Mouse (Mus musculus): ENCODE results near the gene Rxra.

Gene Rxra

DNA sequence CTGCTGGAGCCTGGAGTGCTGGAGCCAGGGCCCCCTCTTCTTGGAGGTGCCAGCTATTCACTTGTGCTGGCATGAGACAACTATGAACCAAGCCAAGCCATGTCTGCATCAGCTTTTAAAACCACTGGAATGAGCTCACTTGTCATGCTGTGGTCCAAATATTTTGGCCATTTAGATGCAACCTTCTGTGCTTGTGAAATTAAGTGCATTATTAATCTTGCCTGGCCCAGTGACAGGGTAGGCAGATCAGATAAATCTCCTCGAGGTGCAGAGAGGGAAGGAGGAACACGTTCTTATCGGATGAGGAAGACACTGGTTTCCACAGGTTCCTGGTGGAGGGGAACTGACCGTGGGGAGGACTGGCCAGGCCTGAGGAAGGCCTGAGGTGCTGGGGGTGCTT is 8.6 kb upstream of the Rxra start:
- in situ Hi-C loops (cut with MboI, MseI): no loop called here

DNA sequence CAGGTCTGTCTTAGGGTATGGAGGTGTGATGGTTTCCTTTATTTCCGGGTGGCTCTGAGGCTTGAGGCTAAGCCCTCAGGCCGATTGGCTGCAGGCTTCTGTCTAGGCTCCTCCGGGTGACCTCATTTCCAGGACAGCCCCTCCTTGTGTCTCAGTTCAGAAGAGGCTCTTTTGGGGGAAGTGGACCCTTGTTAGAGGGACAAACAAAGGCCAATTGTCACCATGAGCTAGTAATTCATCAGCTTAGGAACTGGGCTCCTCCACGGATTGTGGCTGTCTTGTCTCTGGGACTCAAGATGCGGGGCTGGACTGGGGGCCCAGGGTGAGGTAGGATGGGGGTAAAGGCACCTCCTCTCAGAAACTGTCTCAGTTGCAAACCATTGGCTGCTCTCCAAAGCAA is 5.5 kb upstream of the Rxra start:
- in situ Hi-C loops (cut with MboI, MseI): no loop called here

DNA sequence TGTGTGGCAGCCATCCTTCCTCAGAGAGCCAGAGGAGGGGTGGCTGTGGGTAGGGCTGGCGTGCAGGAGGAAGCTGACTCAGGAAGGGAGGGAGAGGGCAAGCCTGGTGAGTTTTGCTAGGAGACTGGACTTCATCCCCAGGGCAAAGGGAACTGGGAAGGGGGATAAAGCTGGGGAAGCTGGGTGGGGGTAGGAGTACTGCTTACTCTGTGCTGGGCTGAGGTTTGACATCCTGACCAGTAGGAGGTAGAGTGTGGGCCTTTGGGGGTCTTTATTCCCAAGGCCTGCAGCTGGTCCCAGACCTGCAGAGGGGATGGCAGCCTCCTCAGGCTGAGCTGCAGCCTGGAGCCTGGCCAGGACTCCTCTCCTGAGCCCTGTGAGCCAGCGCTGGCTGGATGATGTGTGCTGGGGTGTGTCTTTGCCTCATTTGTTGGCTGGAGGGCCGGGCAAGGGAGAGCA is 4.6 kb upstream of the Rxra start:
- in situ Hi-C loops (cut with MboI, MseI): no loop called here

DNA sequence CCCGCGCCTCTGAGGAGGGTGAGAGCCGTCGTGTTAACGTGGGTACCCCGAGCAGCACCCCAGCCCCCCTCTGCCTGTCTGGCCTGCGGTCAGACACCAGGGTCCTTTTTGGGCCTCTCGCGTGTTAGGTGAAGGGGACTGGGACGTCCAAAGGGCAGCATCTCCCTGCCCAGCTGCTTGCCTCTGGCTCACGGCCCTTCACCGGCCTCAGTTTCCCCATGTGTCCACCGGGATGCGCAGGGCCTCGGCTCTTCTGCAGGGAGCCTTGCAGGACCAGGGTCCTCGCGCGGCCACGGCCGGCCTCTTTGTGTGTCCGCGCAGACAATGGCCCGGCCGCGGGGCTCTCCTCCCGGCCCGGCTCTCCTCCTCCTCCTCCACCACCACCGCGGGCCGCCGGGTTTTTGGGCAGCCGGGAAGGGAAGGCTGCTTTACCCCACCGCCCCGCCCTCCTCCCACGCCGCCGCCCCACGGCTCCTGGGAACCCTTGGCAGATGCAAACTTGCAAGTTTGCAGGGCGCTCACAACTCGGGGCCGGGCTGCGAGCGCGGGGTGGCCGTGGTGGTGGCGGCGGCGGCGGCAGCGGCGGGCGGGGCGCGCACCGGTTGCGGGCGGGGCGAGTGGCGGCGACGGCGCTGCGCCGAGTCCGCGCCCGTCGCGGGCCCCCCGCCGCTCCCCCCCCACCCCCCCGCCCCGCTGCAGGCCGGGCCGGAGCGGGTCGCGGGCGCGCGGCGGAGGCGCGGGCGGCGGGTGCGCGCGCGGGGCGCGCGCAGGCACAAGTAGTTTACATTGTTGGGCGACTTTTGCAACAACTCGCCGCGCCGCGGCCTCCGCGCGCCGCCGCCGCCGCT is 462 bp downstream of the Rxra start:
- in situ Hi-C loops (cut with MboI, MseI): no loop called here

DNA sequence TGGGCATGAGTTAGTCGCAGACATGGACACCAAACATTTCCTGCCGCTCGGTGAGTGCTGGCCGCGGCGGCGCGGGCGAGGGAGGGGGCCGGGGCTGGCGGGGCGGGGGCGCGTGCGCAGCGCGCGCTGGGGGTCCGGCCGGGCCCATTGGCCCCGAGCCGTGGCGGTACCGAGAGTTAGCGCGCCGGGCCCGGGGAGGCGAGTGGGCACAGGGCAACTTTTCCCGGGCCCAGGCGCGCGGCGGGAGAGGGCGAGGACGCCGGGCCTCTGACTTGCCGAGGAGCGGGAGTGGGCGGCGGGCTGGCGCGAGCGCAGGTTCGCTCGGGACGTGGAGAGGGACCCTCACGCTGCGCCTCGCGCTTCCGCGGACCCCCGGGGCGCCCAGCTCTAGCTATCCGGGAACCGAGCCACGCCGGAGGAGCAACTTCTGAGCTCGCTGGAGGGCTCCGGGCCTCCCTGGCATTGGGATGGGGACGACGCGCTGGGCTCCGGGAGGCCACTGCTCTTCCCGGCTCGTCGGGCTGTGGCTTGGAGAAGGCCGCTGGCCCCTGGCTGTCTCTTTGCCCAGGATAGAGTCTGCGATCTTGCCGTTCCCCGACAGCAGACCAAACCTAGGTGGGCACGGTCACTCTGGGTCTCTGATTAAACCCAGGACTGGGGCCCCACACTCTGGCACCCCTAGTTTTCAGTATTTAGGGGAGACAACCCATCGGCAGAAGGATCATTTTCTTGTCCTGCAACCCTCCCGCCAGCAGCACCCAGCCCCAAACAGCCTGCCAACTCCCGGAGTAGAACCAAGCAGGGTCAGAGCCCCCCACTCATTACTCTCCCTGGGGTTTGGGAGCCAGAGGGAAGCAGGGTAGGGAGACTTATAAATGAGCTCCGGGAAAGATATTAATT is 1.4 kb downstream of the Rxra start:
- in situ Hi-C loops (cut with MboI, MseI): no loop called here

DNA sequence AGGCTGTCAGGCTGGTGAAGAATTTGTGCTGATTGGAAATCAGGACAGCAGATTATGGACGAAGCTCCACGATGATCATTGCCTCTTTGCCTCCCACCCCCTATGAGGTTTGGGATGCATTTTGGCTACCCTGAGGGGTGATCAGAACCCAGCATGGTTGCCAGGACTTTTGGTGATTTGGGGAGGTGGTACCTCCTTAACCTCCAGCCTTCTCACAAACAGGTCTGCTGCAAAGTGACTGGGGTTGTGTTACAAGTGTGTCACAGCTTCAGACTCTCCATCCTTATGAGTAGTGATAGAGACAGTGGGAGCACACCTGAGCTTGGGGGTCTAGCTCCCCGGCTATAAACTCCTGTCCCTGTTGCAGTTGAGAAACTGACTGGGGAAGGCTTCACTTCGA is 2.1 kb downstream of the Rxra start:
- in situ Hi-C loops (cut with MboI, MseI): no loop called here

DNA sequence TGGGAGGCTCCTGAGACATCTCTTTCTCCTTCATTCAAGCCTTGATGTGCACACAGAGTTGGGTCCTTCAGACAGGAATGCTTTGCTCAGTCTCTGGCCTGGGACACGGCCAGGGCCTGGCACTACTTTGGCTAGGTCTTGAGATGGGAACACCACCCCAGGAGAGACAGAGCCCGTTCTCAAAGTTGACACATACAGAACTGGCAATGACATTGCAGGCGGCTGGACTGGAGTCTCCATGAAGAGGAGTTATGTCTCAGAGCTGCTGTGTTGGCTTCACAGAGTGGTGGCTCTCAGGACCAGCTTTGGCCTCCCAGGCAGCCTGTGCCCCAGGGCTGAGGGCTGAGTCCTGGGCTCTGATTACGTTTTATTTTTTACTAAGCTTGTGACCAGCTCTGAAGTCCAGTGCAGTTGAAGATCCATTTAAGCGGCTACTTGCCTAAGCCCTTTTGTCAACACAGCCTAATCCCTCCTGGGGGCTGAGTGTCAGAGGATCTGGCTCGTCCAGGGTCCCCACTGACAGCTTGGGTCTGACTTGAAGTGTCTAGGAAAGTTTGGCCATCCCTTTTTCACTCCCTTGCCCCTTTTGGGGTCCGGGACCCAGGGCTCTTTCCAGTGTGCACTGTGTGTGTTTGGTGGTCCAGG is 2.7 kb downstream of the Rxra start:
- in situ Hi-C loops (cut with MboI, MseI): no loop called here

DNA sequence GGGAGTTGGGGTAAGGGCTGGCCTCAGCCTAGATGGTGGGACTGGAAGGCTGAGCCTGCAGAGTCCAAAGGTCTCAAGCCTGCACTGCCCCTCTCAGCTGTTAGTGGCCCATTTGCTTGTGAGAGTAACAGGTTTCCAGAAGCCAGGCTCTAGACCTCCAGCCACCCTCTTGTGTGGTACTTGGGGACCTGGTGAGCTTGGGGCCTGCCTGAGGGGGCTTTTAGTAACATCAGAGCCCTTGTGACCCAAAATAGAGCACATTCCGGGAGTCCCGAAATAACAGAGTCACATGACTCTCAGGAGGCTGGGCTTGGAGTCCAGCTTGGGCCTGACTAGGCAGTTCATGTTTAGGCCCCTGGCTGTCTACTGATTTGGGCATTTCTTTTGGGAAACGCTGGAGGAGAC is 3.4 kb downstream of the Rxra start:
- in situ Hi-C loops (cut with MboI, MseI): no loop called here

DNA sequence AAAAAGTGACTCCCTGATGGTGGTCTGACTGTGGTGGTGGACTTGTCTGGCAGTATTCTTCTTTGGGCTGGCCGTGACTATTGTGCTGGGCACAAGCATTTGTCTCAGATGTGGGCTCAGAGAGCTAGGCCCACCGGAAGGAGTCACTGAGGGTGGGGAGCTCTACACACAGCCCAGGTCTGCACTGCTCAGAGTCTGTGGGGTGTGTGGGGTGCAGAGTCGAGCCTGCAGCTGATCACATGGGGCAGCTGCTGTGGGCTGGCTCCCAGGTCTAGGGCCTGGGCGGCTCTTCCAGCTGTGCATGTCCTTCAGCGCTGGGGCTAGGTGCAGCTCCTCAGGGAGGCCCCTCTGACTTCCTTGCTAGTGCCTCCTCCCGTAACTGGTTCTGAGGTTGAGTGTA is 3.8 kb downstream of the Rxra start:
- in situ Hi-C loops (cut with MboI, MseI): no loop called here

DNA sequence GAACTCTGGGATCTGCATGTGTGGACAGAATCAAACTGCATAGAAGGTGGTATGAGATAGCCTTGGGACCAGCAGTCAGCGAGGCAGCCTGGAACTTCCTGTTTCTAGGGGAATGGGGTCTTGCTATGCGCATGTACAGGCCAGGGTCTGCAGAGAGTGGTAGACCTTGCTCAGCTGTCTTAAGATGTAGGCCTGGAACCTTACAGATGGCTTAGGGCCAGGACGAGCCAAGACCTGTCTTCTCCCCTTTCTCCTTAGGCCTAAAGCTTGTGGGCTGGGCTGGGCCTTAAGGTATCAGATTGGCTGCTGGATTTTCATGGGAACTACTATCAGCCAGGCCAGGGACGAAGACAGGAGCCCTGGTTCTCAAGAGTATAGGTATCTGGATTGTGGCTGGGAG is 4.4 kb downstream of the Rxra start:
- in situ Hi-C loops (cut with MboI, MseI): no loop called here

DNA sequence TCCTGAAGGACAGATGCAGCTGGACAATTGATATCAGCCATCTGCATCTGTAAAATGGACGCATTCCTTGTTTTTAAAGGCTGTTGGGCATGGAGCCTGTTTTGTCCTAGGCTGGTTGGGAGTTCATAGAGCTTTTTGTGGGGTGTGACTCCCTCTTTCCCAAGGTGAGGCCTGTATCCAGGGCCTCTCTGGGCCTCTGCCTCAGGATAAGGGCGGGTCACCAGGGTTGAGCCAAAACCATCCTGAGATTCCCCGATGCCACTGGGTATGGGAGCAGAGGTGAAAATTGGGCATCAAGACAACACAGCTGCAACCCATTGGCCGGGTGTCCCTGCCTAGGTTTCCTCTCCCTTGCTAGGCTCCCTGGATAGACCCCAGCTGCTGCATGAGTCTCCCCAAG is 5.2 kb downstream of the Rxra start:
- in situ Hi-C loops (cut with MboI, MseI): no loop called here

DNA sequence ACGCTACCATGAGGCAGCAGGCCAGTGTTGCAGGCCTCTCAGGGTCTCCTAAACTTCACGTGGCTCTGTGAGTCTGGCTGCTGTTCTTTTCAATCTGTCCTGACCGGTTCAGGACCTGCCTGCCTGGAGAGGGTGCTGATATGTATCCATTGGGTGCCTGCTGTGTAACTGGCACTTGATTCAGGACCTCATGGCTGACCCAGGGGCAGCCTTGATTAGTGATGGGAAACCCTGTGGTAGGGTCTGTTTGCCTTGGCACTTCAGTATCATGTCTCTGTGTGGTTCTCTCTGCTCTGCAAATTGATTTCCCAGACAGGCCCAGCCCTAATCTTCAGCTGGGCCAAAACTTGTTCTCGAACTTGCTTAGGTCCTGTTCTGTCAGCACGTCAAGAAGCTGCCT is 5.9 kb downstream of the Rxra start:
- in situ Hi-C loops (cut with MboI, MseI): no loop called here

DNA sequence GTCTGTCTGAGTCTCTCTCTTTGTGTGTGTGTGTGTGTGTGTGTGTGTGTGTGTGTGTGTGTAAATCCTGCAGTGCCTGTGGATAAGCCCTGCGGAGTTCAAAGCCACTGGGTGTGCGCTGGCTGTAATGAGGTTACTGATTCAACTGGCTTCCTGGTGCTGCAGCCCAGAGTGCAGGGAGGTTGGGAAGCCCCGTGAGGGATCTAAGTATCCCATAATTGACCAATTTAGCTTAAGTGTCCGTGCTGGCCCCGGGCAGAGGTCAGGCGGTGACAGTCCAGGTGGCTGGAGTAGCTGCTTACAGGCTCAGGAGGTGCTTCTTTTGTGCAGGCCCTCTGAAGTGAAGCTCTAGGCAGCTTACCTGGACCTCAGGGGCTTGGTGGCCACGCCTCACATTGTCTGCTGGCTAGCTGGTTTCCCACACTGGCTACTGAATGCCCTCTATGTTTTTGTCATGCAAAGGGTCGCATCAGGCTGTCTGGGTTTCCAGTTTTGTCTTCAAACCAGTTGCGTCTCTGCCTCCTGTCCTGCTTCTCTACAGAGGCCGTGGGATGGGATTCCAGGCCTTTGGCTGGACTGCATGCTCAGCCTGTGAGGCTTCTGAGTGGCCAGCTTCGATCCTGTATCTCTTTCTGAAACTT is 7.9 kb downstream of the Rxra start:
- in situ Hi-C loops (cut with MboI, MseI): no loop called here

DNA sequence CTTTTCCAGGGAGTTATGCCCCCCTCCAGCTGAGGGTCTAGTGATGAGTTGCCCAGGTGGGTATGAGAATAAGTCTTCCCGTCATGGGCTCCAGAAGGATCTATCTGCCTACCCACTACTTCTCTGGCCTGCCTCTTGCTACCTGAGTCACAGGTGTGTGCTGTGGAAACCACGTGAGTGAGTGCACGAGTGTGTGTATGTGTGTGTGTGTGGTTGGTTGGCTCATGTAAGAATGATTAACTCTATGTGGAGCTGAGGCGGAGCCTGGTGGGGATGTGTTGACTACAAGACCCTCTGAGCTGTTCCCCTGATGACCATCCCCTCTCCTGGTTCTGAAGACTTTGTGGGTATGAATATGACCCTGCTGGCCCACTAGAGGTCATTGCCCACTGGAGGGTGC is 9.7 kb downstream of the Rxra start:
- in situ Hi-C loops (cut with MboI, MseI): no loop called here

DNA sequence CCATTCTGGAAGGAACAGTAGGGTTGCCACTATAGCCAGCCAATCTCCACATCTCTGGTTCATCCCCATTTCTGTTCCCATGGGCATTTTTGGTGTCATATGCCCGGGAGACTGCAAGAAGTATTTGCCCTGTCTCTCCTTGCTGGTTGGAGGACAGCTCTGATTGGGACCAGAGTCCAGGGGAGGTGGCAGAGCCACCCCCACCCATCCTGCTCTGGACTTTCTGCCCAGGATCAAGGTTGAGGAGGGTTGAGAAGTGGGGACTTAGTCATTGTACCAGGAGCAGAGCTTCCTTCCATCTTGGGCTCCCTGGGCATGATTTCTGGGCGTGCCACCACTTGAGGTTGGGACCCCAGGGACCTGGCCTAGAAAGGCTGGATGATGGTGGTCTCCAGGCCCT is 10.1 kb downstream of the Rxra start:
- in situ Hi-C loops (cut with MboI, MseI): no loop called here

DNA sequence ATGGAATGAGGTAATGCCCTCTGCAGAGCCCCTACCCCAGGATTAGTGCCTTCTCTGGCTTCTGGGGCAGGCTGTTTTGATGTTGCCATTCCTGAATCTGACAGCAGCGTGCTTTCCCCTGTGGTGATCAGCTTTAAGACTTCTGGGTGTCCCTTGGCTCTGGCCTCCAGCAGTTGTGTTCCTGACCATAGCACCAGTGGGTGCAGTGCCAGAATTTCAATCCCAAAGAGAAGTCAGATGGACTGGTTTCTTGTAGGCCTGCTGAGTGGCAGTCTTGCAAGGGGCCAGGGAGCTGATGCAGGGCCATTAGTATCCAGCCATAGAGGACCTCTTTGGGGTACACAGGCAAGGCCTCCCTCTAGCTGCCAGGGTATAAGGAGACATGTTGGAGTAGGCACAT is 10.8 kb downstream of the Rxra start:
- in situ Hi-C loops (cut with MboI, MseI): no loop called here

DNA sequence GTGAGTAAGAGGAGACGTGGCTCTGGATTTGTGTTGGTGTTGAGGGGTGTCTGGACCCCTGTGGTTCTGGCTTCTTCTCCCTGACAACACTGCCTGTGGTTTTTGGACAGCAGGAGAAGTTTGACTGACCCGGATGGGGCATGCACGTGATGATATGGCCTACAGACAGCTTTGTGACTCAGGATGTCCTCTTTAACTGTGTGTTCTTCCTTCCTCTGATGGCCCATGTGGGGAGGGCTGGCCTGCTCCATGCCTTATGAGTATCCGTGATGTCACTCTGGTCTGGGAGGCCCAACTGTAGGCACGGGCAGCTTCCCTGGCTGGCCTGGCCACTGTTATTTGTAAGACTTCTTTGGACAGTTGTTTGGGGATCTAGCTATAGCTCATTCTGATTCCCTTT is 11.7 kb downstream of the Rxra start:
- in situ Hi-C loops (cut with MboI, MseI): no loop called here

DNA sequence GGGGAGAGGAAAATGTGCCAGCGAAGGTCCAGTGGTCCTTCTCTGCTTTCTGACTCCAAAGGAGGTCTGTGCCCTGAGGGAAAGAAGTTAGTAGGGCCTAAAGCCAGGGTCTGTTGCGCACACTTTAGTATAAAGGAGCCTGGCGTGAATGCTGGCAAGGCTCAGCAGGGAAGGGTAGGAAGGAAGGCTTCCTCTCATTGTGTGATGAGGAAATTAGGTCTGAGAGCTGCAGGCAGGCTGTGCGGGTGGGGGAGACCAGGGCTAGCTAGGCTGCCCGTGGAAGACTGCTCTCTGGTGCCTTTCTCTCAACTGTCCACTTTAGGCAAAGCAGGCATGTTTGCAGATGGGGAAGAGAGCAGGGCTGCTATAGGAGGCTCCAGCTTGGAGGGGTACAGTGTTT is 14.5 kb downstream of the Rxra start:
- in situ Hi-C loops (cut with MboI, MseI): no loop called here

DNA sequence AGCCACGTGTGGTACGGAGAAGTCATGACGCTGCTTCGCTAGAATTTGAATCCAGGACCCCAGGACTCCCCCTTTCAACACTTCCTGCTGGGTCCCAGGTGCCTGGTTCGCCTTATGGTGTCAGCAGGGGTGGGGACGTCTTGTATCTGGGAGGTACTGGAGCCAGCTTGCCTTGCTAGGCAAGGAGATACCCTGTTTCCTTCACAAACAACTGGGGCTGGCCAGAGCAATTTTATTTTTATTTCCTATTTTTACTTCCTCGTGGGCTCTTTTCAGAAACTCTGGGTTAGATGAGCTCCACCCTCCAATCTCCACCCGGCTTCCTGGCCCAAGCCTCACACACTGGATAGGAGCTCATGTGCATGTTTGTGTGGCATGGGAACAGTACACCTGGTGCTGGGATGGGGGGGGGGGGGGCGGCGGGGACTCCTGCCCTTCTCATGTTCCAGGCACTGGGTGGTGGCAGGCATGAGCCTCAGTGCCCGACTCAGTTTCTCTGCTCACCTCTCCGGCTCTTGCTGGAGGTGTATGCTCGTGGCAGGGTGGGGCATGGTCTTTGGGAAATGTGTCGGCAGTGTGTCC is 15.0 kb downstream of the Rxra start:
- in situ Hi-C loops (cut with MboI, MseI): no loop called here

DNA sequence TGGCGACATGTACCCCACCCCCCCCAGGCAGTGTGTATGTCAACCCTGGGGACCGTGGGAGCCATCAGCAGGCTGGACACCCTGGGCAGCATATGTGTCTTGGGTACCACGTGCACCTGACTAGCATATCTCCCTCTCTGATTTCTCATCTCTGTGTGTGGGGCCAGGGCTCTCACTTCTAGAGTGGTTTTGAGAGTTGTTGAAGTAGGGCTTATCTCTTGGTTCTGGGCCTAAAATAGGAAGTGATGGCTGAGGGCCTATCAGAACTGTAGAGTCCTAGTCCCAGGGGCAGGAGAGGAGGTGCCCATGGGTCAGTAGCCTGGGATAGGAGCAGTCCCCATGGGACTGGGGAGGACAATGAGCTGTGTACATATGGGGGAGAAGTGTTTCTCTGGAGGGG is 16.4 kb downstream of the Rxra start:
- in situ Hi-C loops (cut with MboI, MseI): no loop called here

DNA sequence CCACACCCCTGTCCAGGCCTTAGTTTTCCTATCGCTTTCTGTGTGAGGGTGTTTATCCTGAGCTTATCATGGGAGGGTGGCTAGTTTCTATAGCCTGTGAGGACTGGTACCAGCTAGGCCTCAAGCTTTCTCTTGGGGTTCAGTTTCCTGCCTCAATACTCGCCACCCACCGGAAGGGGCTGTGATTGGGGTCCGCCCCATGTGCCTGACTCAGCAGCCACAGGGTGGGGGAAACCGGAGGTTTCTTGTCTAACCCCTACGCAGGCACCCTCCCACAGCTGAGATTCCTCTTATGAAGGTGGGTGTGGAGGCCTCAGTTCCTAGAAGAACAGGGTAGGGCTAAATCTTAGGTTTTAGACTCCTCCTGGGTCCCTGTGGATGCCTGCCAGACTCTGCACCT is 17.4 kb downstream of the Rxra start:
- in situ Hi-C loops (cut with MboI, MseI): no loop called here

DNA sequence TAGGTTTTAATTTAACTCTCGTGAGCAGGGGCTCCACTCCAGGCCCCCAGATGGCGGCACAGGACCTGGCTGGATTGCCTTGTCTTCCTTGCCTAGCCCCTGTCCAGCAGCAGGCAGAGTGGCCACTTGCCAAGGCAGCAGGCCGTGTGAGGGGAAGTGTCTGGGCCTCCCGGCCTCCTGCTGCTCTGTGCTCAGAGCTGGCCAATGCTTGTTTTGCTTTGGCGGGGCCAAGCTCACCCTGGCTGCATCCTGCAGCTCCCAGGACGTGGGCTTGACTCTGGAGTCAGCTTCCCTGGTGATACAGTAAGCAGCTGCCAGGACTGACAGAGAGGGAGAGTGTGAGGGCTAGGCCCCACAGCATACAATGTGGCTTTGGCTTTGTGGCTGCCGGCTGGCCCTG is 23.3 kb downstream of the Rxra start:
- in situ Hi-C loops (cut with MboI, MseI): no loop called here

All from regulatory T cell (primary cell).